Mouse (Mus musculus) cerebellum, adult 2 months (tissue): ENCODE results near the gene Aptx.

Source experiments
- CTCF ChIP-seq: fragments of 200-500 bp; IDR thresholded peaks from 2 replicates; pipeline ENCODE4 v1.5.1; 2011; ENCODE audit warnings: low read depth, mild to moderate bottlenecking, control low read depth, low read length, moderate library complexity, borderline replicate concordance; ENCODE audit not compliant: insufficient read depth
- POLR2A ChIP-seq: fragments of 200-500 bp; IDR thresholded peaks from 2 replicates; pipeline ENCODE4 v1.6.1; 2011; ENCODE audit warnings: low read length, control low read depth, borderline replicate concordance; ENCODE audit not compliant: insufficient read depth

- TF ChIP-seq CTCF: no peak
- TF ChIP-seq POLR2A: no peak
Observed at GRCm38 (mm10) chr4:40735351-40735750, 32.4 kb upstream of the Aptx start.
